Mouse (Mus musculus) retina, embryonic 14.5 days (tissue): ENCODE results near the gene Bicd2.
"Not testable (repeated sequence)": the region's sequence is repeated elsewhere in the genome, so short reads cannot be mapped to it uniquely, and the experiment has no call there.

ENCODE experiments used
- DNase-seq: peaks from one replicate; pipeline ENCODE4 v3.0.0-alpha.2; 2015; ENCODE audit warnings: low spot score

The Bicd2 gene

GRCm38 (mm10) chr13:49360906-49361406, 19.6 kb downstream of the Bicd2 start:
- no peak for DNase-seq

- DNase-seq, result no peak
Measured at GRCm38 (mm10) chr13:49362364-49362763, 21.0 kb downstream of the Bicd2 start.

- DNase-seq, result no peak
Measured at GRCm38 (mm10) chr13:49362804-49363203, 21.4 kb downstream of the Bicd2 start.

- DNase-seq, result no peak
Measured at GRCm38 (mm10) chr13:49364716-49365115, 23.3 kb downstream of the Bicd2 start.

GRCm38 (mm10) chr13:49367657-49368440, 26.5 kb downstream of the Bicd2 start:
- DNase-seq, result no peak

GRCm38 (mm10) chr13:49369404-49369803, 28.0 kb downstream of the Bicd2 start:
- DNase-seq, result no peak

- not testable (repeated sequence) for DNase-seq
Measured at GRCm38 (mm10) chr13:49370216-49370615, 28.8 kb downstream of the Bicd2 start.

GRCm38 (mm10) chr13:49370916-49371315, 29.5 kb downstream of the Bicd2 start:
- not testable (repeated sequence) for DNase-seq

GRCm38 (mm10) chr13:49371428-49371899, 30.1 kb downstream of the Bicd2 start:
- peak; percentile 31 for DNase-seq

- no peak for DNase-seq
Measured at GRCm38 (mm10) chr13:49372370-49373060, 31.1 kb downstream of the Bicd2 start.

- DNase-seq, result no peak
Measured at GRCm38 (mm10) chr13:49374304-49374703, 32.9 kb downstream of the Bicd2 start.

- DNase-seq, result no peak
Measured at GRCm38 (mm10) chr13:49374730-49375129, 33.3 kb downstream of the Bicd2 start.

GRCm38 (mm10) chr13:49377608-49378007, 36.2 kb downstream of the Bicd2 start:
- no peak for DNase-seq

GRCm38 (mm10) chr13:49379301-49379700, 37.9 kb downstream of the Bicd2 start:
- DNase-seq, result no peak

- DNase-seq, result peak; percentile 90
Measured at GRCm38 (mm10) chr13:49381230-49381629, 39.8 kb downstream of the Bicd2 start.

- no peak for DNase-seq
Measured at GRCm38 (mm10) chr13:49382997-49383396, 41.6 kb downstream of the Bicd2 start.

GRCm38 (mm10) chr13:49384751-49385463, 43.5 kb downstream of the Bicd2 start:
- DNase-seq, result no peak

GRCm38 (mm10) chr13:49391374-49391773, 50.0 kb downstream of the Bicd2 start:
- peak; percentile 12 for DNase-seq

- DNase-seq, result no peak
Measured at GRCm38 (mm10) chr13:49393579-49393978, 52.2 kb downstream of the Bicd2 start.

- no peak for DNase-seq
Measured at GRCm38 (mm10) chr13:49394886-49395447, 53.6 kb downstream of the Bicd2 start.

GRCm38 (mm10) chr13:49396798-49397197, 55.4 kb downstream of the Bicd2 start:
- no peak for DNase-seq

GRCm38 (mm10) chr13:49398191-49398590, 56.8 kb downstream of the Bicd2 start:
- DNase-seq, result no peak
